Mouse (Mus musculus): Measurements from ENCODE around the gene Hist2h2ac.
"Not testable (repeated sequence)": the region's sequence is repeated elsewhere in the genome, so short reads cannot be mapped to it uniquely, and the experiment has no call there.

Hist2h2ac gene

DNA sequence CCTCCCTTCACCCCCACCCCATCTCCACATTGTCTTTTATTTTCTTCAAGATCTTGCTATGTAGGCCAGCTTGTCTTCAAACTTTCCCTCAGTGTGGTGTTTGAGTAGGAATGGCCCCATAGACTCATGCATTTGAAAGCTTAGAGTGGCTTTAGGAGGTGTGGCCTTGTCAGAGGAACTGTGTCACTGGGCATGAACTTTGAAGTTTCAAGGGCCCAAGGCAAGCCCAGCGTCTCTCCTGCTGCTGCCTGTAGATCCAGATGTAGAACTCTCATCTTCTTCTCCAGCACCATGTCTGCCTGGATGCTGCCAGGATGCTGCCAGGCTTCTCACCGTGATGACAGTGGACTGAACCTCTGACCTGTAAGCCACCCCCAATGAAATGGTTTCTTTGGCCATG lies 8.1 kb upstream of the Hist2h2ac start:
- no peak for DNase-seq (ENCODE audit: low spot score)

DNA sequence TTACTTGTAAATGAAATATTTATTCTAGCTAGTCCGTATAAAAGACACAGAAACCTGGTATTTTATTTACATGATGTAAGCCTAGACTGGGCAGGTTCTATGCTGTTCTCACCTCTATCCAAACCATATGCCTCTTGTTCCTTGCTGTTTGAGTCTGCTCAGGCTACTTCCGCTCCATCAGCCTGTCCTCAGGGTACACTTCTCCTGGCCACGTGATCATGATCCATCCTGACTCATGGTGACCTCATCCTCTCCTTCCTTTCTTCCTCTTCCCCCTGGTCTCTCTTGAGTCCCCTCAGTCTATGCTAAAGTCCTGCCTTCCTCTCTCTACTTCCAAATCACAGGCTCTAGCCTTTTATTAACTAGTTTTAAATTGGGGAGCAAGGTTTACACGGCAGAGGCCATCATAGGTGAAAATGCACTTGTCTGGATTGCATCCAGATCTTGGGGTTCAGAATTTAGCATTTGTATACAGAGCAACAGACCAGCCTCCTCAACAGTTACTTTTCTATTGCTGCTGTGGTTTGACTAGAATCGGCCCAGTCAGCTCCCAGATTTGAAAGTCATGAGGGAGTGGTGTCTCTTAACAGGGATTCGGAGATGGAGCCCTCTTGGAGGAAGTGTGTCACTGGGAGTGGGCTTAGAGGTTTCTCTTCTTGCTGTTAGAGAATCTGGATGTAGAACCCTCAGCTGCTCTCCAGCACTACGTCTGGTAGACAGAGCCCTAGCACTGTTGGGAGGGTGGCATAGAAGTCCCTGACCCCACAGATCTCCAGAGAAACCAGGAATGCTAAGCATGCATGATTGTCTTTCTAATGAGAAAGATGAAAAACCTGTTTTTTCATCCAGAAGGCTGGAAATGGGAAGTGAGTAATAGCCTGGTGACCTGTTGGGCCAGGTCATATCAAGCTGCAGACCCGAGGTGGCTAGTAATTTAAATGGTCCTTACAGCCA lies 6.3 kb upstream of the Hist2h2ac start:
- no peak for DNase-seq (ENCODE audit: low spot score)

DNA sequence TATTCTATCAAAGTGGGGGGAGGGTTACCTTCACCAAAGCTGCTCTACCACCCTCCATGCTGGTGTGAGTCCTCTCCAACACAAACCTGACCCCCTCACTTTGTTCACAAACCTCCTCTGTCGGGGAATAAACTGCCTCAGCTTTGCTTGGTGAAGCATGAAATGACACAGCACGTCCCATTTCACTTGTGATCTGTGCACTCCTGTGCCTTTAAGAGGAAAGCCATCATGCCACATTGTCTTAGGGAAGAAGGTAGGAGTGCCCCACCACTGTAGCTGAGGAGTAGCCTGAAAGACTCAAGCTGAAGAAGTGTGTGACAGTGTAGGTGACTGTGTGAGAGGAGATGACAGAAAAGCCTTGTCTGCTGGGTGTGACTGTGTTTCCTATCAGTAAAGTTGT lies 4.7 kb upstream of the Hist2h2ac start:
- no peak for DNase-seq (ENCODE audit: low spot score)

DNA sequence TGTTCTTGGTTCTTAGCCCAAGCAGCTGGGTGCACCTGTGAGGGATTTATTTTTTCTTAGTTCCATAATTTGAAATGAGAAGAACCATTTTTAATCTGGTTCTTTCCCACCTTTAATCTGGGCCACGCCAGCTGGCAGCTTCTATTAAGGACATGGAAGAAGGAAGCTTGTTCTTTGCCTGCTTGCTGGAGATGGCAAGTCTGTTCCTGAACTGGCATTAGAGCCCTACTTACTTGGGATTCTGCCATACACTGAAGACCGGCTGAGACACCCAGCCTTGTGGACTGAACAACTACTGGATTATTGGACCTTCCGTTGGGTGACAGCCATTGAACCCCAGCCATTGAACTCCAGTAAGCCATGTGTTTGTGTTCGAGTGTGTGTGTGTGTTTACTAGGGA lies 2.1 kb upstream of the Hist2h2ac start:
- no peak for DNase-seq (ENCODE audit: low spot score)

DNA sequence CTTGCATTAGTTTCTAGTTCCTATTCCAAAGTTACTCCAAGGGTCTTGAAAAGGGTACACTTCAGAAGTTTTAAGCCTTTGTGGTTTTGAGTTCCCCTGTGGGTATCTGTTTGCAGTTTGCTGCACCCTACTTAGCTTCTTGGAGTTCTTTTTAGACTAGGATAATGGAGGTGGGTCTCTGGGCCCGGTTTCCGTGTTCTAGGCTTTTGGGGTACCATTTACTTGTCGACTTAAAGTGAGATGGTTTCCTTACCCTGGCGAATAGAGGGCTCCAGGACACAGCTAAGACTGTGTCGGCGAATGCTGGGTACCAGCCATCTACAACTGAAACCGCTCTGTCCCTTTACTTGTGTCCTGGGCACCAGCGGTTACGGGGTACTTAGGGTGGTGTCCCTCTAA lies 959 bp upstream of the Hist2h2ac start:
- no peak for DNase-seq (ENCODE audit: low spot score)

DNA sequence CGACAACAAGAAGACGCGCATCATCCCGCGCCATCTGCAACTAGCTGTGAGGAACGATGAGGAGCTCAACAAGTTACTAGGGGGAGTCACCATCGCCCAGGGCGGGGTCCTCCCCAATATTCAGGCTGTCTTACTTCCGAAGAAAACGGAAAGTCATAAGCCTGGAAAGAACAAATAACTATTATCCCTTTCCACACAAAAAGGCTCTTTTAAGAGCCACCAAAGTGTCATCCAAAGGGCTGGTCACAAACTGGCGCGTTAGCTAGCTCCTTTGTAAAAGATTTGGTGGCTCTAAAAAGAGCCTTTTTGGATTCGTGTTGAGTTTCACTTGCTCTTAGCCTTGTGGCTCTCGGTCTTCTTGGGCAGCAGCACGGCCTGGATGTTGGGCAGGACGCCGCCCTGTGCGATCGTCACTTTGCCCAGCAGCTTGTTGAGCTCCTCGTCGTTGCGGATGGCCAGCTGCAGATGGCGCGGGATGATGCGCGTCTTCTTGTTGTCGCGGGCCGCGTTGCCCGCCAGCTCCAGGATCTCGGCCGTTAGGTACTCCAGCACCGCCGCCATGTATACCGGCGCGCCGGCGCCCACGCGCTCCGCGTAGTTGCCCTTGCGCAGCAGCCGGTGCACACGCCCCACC lies 432 bp downstream of the Hist2h2ac start:
- not testable (repeated sequence) for DNase-seq (ENCODE audit: low spot score)

DNA sequence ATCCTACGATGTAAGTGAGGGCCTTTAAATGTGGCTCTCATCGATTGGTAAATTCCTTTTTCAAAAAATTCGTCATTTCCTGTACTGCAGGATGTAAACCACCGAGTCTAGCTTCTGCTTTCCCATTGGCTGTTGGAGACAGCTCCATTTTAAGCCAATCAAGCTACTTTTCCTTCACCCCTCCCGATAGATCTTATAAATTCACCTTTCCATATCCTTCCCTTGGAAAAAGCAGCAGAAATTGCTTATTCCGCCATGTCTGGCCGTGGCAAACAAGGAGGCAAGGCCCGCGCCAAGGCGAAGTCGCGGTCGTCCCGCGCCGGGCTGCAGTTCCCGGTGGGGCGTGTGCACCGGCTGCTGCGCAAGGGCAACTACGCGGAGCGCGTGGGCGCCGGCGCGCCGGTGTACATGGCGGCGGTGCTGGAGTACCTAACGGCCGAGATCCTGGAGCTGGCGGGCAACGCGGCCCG lies 984 bp downstream of the Hist2h2ac start, which contains the start of the genes Bola1 and Hist2h2ab:
TSS of gene Bola1 (minus strand) at position 49 of the 470 bp plus-strand sequence.
TSS of gene Hist2h2ab (plus strand) at position 205 of the 470 bp plus-strand sequence.
- peak; percentile 65 for DNase-seq (ENCODE audit: low spot score)

DNA sequence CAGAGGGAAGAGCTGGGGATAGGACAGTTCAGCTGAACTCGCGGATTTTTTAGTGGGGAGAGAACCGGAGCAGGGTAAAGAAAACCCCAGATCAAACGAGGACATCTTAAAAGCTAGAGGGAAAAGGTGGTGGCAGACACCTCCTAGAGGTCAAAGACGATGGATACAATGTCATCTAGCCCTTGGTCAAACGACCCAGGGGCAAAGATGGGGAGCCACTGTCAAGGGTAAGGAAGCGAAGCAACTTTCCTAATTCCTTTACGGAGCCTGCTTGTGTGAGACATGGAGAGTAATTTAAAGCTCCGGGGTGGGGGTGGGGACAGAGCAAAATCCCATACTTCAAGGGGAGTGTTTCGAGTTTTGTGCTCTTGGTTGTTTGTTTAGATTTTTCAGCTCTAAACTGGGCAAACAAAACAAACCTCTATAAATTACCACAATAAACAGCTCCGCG lies 1.5 kb downstream of the Hist2h2ac start:
- no peak for DNase-seq (ENCODE audit: low spot score)

DNA sequence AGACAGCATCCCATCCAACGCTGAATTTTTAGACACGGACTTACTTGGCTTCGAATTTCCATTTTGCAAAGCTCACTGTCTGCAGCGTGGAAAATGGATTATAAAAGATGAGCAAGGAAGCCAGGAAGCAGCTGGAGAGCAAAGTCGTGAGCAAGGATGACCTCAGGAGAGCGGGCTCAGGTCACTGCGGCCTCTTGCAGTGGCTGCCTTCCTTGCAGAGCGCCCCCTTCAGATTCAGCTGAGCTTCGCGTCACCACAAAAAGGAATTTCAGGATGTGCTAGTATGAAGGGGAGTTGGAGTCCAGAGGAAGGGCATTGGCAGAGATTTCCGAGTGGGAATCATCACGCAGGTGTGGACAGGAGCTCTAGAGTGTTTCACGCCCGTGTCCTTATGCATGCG lies 11.4 kb downstream of the Hist2h2ac start:
- no peak for DNase-seq (ENCODE audit: low spot score)

DNA sequence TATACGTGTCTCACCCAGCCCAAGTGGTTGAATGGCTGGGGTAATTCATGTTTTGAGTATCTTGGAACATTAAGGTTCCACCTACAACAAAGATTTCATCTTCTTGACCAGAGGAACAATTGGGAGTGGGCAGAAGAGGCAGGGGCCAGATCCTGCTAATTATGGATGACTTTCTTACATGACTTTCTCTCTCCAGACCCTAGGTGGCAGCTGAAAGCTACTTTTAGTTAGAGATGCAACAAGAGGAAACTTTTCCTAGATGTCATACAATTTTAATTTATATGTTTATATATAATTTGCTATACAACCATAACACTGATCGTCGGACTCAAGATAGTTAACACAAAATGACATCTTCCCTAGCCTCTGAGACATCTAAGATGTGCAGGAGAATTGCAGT lies 12.9 kb downstream of the Hist2h2ac start:
- DNase-seq (ENCODE audit: low spot score): no peak

DNA sequence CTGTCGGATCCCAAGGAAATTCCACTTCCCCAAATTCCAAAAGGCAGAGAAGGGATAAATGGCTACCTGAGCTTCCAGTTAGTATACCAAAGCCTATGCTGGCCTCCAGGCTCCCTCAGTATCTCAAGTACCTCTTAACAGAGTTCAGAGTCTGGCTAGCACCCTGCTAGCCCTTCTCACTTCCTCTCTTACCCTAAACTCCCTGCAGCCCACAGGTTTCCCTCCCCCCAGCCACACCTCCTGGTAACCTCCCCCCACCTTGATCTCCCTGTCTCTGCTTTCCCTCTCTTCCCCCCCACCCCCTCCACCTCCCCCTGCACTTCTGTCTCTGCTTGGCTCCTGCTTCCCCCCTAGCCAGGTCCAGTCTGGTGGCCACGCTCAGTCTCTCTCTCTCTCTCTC lies 20.9 kb downstream of the Hist2h2ac start:
- no peak for DNase-seq (ENCODE audit: low spot score)

DNA sequence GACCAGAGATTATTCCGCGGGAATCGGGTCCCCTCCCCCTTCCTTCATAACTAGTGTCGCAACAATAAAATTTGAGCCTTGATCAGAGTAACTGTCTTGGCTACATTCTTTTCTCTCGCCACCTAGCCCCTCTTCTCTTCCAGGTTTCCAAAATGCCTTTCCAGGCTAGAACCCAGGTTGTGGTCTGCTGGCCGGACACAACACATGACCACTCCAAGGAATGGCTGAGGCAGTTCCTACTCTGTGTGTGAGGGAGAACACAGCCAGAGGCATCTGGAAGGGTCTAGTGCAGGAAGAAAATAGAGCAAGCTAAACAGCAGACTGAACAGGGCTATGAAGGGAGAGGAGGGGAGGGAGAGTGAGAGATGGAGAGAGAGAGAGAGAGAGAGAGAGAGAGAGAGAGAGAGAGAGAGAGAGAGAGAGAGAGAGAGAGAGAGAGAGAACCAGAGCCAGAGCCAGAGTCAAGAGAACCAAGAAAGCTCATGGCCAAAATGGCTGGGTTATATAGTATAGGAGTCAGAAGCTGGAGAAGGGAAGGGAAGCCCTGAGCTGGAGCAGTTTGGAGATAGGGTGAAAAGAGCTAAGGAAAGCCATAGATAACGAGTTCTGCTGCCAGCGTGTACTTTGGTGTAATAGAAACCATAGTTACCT lies 22.0 kb downstream of the Hist2h2ac start:
- DNase-seq (ENCODE audit: low spot score): not testable (repeated sequence)

DNA sequence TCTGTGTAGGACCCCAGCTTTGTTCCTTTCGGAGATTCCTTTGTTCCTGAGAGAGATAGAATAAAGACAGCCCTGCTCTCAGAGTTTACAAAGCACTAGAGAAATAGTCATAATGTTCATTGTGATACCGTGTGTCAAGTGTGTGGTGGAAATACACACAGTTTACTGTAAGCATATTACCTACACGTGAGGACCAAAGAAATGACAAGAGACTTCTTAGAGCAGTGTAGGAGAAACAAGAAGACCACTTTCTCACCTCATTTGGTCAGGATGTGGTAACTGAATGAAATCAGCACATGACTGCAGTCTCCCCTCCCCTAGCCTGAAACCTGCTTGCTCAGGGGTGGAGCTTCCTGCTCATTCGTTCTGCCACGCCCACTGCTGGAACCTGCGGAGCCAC lies 22.5 kb downstream of the Hist2h2ac start:
- no peak for DNase-seq (ENCODE audit: low spot score)

DNA sequence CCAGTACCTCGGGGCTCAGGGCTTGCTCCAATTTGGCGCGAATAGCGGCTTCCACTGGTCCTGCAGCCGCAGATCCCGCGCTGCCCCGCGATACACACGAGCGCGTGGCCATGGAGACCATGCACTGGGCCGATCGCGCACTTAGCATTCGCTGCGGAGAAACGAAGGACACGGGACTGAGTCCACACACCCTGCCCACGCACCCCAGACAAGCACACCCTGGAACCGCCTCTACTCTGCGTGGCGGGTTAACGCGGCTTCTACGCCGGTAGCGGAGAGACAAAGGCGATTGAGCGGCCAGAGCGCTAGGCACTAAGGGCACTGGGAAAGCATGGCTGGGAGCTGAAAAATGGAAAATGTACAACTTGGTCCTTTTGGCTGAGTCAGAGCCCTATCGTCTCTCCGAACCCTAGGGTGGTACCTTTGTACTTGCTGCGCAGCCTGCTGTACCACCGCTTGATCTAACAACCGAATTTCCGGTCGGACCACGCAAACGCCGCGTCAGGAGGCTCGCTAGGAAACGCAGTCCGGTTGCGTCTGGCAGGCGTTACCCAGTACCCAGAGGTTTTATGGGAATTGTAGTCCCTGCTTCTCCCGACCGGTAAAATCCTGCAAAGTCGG lies 23.4 kb downstream of the Hist2h2ac start:
- DNase-seq (ENCODE audit: low spot score): peak; percentile 83

DNA sequence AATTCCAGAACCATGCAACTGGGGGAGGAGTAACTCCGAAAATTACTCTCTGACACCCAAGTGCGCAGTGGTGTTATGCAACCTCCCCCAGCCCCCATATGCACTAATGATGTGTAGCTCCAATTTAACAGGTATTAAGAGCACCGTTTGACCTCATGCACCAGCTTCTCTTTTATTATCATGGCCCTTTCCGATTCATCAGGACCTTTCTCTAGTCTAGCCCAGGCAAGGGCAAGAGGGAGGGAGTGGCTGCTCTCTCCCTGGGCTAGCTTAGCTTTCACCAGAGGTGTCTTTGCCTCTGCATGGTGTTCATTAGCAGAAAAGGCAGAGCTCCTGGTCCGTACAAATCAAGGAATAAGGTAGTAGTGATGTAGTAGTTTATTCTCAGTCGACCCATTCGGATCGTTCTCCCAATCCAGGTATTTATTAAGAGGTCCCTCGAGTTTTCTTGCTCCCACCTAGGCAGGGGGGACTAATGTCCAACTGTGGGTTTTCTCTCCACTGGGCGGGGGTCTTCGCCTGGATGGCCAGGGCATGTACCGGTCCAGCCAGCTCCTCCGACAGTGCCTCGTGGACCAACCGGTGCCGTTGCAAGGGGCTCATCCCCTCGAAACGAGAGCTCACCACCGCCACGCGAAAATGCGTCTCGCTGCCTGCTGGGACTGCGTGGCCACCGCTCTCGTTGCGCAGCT lies 24.1 kb downstream of the Hist2h2ac start:
- DNase-seq (ENCODE audit: low spot score): no peak

DNA sequence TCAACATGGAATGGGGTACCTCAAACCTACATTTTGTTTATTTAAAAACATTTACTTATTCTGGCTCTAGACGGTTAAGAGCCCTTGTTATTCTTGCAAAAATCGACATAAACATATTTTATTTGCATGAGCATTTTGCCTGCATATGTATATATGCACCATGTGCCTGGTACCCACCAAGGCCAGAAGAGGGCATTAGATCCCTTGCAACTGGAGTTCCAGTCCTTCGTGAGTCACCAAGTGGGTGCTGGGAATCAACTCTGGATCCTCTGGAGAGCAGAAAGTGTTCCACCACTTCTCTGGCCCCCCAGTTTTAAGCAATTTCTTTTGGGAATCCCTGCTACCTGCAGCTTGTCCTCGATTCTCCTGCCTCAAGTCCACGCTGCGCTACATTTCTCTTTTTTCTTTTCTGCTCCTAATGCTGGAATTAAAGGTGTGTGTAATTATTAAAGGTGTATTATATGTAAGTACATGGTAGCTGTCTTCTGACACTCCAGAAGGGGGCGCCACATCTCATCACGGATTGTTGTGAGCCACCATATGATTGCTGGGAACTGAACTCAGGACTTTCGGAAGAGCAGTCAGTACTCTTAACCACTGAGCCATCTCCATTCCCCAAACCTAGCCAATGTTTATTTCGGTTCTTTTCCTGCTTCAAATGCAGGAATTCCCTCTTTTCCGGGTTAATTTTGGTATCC lies 24.9 kb downstream of the Hist2h2ac start:
- no peak for DNase-seq (ENCODE audit: low spot score)

DNA sequence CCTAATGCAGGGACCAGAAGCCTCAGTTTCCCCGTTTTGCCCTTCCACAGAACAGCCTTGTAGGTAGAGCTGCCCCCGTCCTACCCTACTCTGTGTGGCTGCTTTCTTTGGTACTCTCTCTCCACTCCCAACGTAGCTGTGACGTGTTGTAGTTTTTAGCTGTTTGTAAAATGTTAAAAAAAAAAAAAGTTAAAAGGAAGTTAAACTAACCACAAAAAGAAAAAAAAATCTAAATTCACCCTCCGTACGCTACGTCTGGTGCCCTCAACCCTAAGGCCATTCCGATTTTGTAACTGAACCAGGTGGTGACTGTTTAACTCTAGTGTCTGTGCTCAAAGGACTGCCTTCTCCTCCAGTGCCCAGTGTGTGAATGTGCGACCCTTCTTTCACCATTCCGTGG lies 25.7 kb downstream of the Hist2h2ac start:
- no peak for DNase-seq (ENCODE audit: low spot score)

DNA sequence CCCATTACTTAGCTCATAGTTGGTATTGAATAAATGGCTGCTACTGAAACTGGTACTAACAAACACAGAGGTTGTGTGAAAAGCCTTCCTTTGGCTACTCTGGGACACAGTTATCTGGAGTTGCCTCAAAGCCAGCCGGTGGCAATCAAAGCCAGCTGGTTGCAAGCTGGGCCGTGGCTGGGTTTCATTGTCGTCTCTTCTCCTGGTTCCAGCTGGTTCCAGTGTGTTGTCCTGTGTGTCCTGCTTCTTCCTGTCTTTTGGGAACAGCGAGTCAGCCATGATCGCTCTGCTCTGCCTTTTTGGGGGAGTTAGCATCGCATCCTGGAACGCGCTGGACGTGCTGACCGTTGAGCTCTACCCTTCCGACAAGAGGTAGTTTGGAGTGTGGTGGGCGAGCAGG lies 27.7 kb downstream of the Hist2h2ac start:
- no peak for DNase-seq (ENCODE audit: low spot score)

DNA sequence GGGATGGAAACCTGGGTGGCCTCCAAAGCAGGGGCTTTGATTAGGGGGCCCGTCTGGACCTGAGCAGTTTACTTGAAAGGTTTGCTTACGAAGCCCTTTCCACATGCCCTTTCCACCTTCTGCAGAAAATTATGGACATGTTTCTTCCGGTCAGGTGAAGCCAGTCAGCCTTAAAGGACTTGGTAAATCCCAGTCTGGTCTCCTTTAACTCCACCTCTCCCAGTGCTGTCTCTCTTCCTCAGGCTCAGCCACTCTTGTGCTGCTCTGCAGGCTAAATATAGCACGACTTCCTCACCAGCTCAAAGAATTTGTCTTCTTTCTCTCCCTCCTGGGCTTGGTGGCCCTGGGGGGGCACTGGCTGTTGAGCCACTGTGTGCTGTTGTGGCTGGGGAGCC lies 38.3 kb downstream of the Hist2h2ac start:
- no peak for DNase-seq (ENCODE audit: low spot score)

DNA sequence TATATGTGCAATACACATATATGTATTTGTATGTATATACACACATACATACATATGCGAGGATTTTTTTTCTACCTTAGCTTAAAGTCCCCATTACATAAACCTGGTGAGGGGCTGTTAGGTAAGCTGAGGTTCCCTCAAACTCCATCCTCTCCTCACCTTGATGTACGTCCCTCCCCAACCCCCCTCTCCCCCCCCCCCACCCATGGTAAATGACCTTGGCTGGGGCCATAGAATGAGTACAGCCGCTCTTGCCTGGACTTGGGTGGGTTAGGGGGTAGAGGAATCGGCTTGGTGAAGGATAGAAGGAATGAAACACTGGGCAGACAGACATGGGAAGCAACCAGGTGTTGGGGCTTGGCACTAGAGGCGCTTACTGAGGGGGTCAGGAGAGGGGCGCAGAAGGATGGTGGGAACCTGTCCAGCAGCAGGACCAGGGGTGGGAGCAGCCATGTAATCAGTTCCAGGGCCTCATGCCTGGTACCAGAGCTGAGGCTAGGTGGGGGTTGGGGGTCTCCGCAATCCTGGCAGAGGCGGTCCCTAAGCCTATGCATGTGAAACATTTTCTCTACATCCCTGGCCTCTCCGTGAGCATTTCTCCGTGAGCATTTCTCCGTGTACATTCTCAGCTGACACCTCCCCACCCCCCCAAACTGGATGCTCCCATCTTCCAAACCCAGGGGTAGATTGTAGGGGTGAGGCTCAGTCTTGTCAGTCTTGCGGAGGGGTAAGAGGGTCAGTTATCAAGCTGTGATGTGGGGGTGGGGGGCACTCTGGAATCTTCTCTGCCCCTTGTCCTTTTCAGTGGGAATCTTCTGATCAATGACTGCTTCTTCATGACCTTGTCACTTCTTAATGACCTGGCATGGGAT lies 38.9 kb downstream of the Hist2h2ac start:
- no peak for DNase-seq (ENCODE audit: low spot score)

All from ovary, adult 18-20 months (tissue).